Mouse (Mus musculus): ENCODE results near the gene Cfap54.

DNA sequence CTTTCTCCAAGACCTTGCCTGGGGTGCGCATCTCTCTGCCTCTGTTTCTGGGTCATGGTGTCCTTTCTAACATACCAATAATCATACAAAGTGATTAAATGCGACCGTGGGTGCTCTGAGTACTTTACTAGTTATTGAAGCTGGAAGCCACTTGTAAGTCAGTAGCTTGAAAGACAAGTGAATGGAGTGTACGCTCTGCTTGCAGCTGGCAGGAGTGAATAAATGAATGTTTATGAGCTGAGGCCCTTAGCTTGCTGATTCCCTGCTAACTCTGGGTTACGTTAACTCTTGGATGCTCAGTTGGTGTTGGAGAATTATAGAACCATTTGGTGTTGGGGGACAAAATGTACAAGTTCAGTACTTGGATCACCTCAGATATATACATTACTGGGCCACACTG, 298.7 kb downstream of the Cfap54 start:
- TF ChIP-seq TAL1 (conservative IDR thresholded peaks at IDR 0.05; ENCODE audit: low read depth, low read length) (no peak), CTCF (IDR thresholded peaks at IDR 0.05; ENCODE audit: low read depth, low read length) (no peak), GATA1 (IDR thresholded peaks at IDR 0.05; ENCODE audit: borderline replicate concordance, low read length) (no peak), GATA2 (IDR thresholded peaks at IDR 0.05; ENCODE audit: borderline replicate concordance, low read depth, low read length) (no peak)
